Mouse (Mus musculus): ENCODE measurements around the gene Rac3. TPM values are rescaled to one million over a fixed set of nuclear protein-coding genes. Genes with fewer than 3 reads are reported as not detected.

The Rac3 gene
- total RNA-seq, 1 experiment = 20.1 TPM

DNA sequence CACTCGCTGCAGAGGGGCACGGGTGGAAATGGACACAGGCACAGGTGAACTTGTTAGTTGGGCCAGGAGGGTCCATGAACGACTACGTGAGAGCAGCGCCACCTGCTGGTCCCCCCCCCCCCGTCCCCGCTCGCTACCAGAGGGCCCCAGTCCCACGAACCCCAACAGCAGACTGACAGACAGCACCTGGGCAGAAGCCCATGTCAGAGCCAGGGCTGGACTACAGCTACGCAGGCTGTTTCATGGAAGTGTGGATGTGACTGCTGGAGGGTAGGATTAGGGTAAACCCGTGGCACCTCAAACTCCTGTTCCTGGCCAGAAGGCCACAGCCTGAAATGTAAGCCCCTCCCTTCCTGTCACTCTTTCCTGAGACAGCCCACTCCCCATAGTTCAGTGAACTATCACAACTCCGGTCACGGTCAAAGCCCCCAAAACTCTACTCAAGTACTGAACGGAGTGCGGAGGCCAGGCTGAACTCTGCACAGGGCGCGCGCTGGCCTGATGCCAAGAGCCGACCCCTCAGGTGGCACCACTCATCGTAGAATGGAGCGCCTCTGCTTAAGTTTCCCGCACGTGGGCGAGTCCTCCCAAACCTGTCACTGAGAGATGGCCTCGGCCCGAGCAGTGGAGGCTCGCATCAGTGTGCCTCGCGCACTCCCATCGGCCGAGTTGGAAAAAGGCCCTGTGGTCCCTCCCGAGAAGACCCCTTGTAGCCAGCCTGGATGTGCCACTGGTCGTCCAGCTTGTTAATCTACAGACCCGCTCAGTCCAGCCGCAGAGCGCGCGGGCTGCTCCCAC, 8.3 kb upstream of the Rac3 start:
- H3K27ac ChIP-seq (ENCODE audit: insufficient read depth, low read depth, low read length, poor library complexity, severe bottlenecking) = no peak overlapping the region
- H3K9ac ChIP-seq (ENCODE audit: insufficient read depth, low read depth, low read length, poor library complexity, severe bottlenecking) = peak overlapping the region; percentile 74
- DNase-seq (ENCODE audit: low read depth, low spot score) = no peak
- in situ Hi-C loops (cut with MboI; ENCODE audit: low sequenced_read_pairs in 2 of 2, unreplicated experiment in 2 of 2) = no loop called here
- H3K9me3 ChIP-seq (ENCODE audit: control insufficient read depth, insufficient read depth, low read depth, low read length) = no peaks in the 10 kb centered on the region
- TF ChIP-seq ZNF384 (IDR thresholded peaks at IDR 0.05; ENCODE audit: low read depth, low read length) (no peak), HCFC1 (IDR thresholded peaks at IDR 0.05; ENCODE audit: borderline replicate concordance, insufficient read depth, low read length) (peak; percentile 23; the same call in 1 of the 2 replicates)
- peaks cover 25% of the 10 kb centered on the region for H3K36me3 ChIP-seq (ENCODE audit: control insufficient read depth, insufficient read depth, low read length, poor library complexity, severe bottlenecking)
- peak overlapping the region; percentile 76 to 96 for H3K4me3 ChIP-seq (ENCODE audit: insufficient read depth in 1 of 2, low read depth in 1 of 2, low read length in 2 of 2, poor library complexity in 1 of 2, severe bottlenecking in 1 of 2)
- H3K4me1 ChIP-seq (ENCODE audit: control insufficient read depth in 2 of 2, insufficient read depth in 2 of 2, low read length in 2 of 2, poor library complexity in 1 of 2) = peaks cover 1 to 19% of the 10 kb centered on the region in 2 experiments; a peak in 3 of 4 replicates

DNA sequence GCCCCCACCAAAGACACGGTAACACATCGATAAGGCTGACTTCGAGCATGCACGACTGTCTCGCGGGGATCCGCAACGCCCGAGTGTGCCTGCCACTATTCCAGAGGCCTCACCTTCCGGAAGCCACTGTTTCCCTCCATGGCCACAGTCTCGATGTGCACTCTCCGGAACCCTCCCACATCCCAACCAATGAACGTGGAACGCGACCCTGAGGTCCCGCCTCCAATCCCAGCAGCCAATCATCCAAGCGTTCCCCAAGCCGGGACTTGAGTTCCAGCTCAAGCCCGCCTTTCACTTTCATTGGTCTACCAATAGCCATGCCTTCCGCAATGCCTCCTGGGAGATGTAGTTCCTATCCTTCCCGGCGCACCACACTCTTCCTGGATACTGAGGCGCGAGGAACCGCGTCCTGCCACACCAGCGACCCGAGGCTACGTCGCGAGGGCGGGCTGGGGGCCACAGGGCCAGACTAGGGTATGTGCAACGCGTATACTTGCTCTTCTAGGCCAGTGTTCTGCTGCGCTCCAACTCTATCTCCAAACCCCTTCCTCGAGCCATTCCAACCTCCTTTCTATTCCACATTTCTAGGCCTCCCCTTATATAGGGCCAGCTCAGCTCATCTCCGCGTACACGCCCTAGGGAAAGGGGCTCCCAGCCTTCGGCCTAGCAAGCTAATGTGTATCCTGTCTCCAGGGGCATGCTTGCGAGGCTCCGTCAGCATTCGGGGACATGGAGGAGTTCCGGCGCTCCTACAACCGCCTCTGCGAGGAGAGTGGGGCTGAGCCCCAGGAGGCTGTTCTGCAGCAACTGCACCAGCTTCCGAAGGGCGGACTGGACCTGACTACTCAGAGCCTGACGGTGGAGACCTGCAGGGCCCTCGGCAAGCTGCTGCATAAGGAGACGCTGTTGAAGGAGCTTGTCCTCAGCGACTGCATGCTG, 7.4 kb upstream of the Rac3 start, which contains the start of the genes Cenpx and Lrrc45:
Gene Cenpx, minus strand, starts transcription at position 159 of the 939 bp plus-strand sequence.
Gene Lrrc45, plus strand, starts transcription at position 346 of the 939 bp plus-strand sequence.
- in situ Hi-C loops (cut with MboI; ENCODE audit: low sequenced_read_pairs in 2 of 2, unreplicated experiment in 2 of 2) = no loop called here
- Histone ChIP-seq H3K27ac (ENCODE audit: insufficient read depth, low read depth, low read length, poor library complexity, severe bottlenecking) (no peak within 1 kb of the TSS), H3K9me3 (ENCODE audit: control insufficient read depth, insufficient read depth, low read depth, low read length) (no peaks in the 10 kb centered on the region), H3K4me3 (ENCODE audit: insufficient read depth in 1 of 2, low read depth in 1 of 2, low read length in 2 of 2, poor library complexity in 1 of 2, severe bottlenecking in 1 of 2) (peak within 1 kb of the TSS; percentile 76 to 96), H3K9ac (ENCODE audit: insufficient read depth, low read depth, low read length, poor library complexity, severe bottlenecking) (peak within 1 kb of the TSS; percentile 74), H3K4me1 (ENCODE audit: control insufficient read depth in 2 of 2, insufficient read depth in 2 of 2, low read length in 2 of 2, poor library complexity in 1 of 2) (peaks cover 0 to 10% of the 10 kb centered on the region in 2 experiments; a peak in 2 of 4 replicates), H3K36me3 (ENCODE audit: control insufficient read depth, insufficient read depth, low read length, poor library complexity, severe bottlenecking) (peaks cover 26% of the 10 kb centered on the region)
- DNase-seq (ENCODE audit: low read depth, low spot score) = peak; percentile 98
- TF ChIP-seq HCFC1 (IDR thresholded peaks at IDR 0.05; ENCODE audit: borderline replicate concordance, insufficient read depth, low read length) (peak; percentile 94), ZC3H11A (IDR thresholded peaks at IDR 0.05; ENCODE audit: borderline replicate concordance, low read depth, low read length) (no peak), CHD2 (IDR thresholded peaks at IDR 0.05; ENCODE audit: low read depth, low read length) (peak; percentile 59)

DNA sequence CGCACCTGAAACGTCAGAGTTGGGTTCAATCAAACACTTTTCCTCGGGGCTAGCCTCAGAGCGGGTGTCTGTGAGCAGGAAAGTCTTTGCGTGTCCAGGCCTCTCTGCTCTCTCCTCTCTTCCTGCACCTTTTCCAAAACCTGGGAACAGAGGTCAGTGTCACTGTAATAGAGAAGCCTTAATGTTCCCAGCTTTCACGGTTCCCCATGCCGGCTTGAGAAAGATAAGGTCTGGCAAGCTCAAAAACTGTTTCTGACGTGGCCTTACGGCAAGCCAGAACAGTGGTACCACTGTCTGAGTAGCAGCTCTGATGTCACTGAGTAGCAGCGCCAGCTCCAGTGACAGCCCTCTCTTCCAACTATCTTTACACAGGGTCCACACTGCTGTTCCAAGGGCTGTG, 6.7 kb upstream of the Rac3 start:
- in situ Hi-C loops (cut with MboI; ENCODE audit: low sequenced_read_pairs in 2 of 2, unreplicated experiment in 2 of 2) = no loop called here
- Histone ChIP-seq H3K9me3 (ENCODE audit: control insufficient read depth, insufficient read depth, low read depth, low read length) (no peaks in the 10 kb centered on the region), H3K4me3 (ENCODE audit: insufficient read depth in 1 of 2, low read depth in 1 of 2, low read length in 2 of 2, poor library complexity in 1 of 2, severe bottlenecking in 1 of 2) (peak overlapping the region; percentile 64 to 70; a peak in 3 of 4 replicates), H3K36me3 (ENCODE audit: control insufficient read depth, insufficient read depth, low read length, poor library complexity, severe bottlenecking) (peaks cover 26% of the 10 kb centered on the region), H3K9ac (ENCODE audit: insufficient read depth, low read depth, low read length, poor library complexity, severe bottlenecking) (peak overlapping the region; percentile 64; the same call in 1 of the 2 replicates), H3K4me1 (ENCODE audit: control insufficient read depth in 2 of 2, insufficient read depth in 2 of 2, low read length in 2 of 2, poor library complexity in 1 of 2) (peaks cover 0 to 7% of the 10 kb centered on the region in 2 experiments; a peak in 1 of 4 replicates), H3K27ac (ENCODE audit: insufficient read depth, low read depth, low read length, poor library complexity, severe bottlenecking) (no peak overlapping the region)
- TF ChIP-seq MAFK (IDR thresholded peaks at IDR 0.05; ENCODE audit: insufficient read depth, low read depth, low read length) (no peak), CHD2 (IDR thresholded peaks at IDR 0.05; ENCODE audit: low read depth, low read length) (no peak), ZNF384 (IDR thresholded peaks at IDR 0.05; ENCODE audit: low read depth, low read length) (no peak), HCFC1 (IDR thresholded peaks at IDR 0.05; ENCODE audit: borderline replicate concordance, insufficient read depth, low read length) (no peak), ZC3H11A (IDR thresholded peaks at IDR 0.05; ENCODE audit: borderline replicate concordance, low read depth, low read length) (no peak)
- DNase-seq (ENCODE audit: low read depth, low spot score) = no peak

GRCm38 (mm10) chr11:120715131-120715530, 6.1 kb upstream of the Rac3 start:
- Histone ChIP-seq H3K4me1 (ENCODE audit: control insufficient read depth in 2 of 2, insufficient read depth in 2 of 2, low read length in 2 of 2, poor library complexity in 1 of 2) (peaks cover 0 to 7% of the 10 kb centered on the region in 2 experiments; a peak in 1 of 4 replicates), H3K36me3 (ENCODE audit: control insufficient read depth, insufficient read depth, low read length, poor library complexity, severe bottlenecking) (peaks cover 25% of the 10 kb centered on the region), H3K9me3 (ENCODE audit: control insufficient read depth, insufficient read depth, low read depth, low read length) (no peaks in the 10 kb centered on the region), H3K9ac (ENCODE audit: insufficient read depth, low read depth, low read length, poor library complexity, severe bottlenecking) (no peak overlapping the region), H3K27ac (ENCODE audit: insufficient read depth, low read depth, low read length, poor library complexity, severe bottlenecking) (no peak overlapping the region), H3K4me3 (ENCODE audit: insufficient read depth in 1 of 2, low read depth in 1 of 2, low read length in 2 of 2, poor library complexity in 1 of 2, severe bottlenecking in 1 of 2) (no peak overlapping the region)
- TF ChIP-seq ZNF384 (IDR thresholded peaks at IDR 0.05; ENCODE audit: low read depth, low read length) = no peak
- no peak for TF ChIP-seq ZC3H11A (IDR thresholded peaks at IDR 0.05; ENCODE audit: borderline replicate concordance, low read depth, low read length)
- no peak for TF ChIP-seq HCFC1 (IDR thresholded peaks at IDR 0.05; ENCODE audit: borderline replicate concordance, insufficient read depth, low read length)
- TF ChIP-seq MAFK (IDR thresholded peaks at IDR 0.05; ENCODE audit: insufficient read depth, low read depth, low read length) = no peak
- TF ChIP-seq CHD2 (IDR thresholded peaks at IDR 0.05; ENCODE audit: low read depth, low read length) = no peak
- DNase-seq (ENCODE audit: low read depth, low spot score) = no peak
- in situ Hi-C loops (cut with MboI; ENCODE audit: low sequenced_read_pairs in 2 of 2, unreplicated experiment in 2 of 2) = no loop called here

Data from ES-E14 (cell line).